Mouse (Mus musculus): ENCODE results near the gene Ubtf.

DNA sequence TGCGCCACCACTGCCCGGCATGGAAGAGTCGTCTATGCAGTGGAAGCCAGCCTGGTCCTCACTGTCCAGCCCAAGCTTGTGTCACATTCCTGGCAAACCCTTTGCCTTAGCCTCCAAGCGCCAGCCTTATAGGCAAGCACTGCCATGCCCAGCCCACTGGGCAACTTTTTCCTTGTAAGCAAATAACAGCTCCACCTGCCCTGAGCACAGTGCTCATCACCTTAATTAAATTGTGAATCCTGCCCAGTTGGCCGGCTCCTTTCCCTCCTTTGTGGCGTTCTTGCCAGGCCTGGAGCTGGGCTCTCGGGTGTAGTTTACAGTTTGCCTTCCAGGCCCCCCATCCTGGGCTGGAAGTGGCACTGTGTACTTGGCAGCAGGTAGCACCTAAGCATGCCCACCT is 56.3 kb downstream of the Ubtf start:
- TF ChIP-seq CTCF (IDR thresholded peaks at IDR 0.05; ENCODE audit: control insufficient read depth, insufficient read depth, insufficient replicate concordance, low read depth, low read length), result no peak
- TF ChIP-seq POLR2A (IDR thresholded peaks at IDR 0.05; ENCODE audit: control insufficient read depth, low read depth, low read length), result no peak
